Mouse (Mus musculus): Measurements from ENCODE around the gene Defb21. TPM values are rescaled to one million over a fixed set of nuclear protein-coding genes. Genes with fewer than 3 reads are reported as not detected.

Defb21 gene
- polyA plus RNA-seq, 1 experiment from 2014 or later = not detected

DNA sequence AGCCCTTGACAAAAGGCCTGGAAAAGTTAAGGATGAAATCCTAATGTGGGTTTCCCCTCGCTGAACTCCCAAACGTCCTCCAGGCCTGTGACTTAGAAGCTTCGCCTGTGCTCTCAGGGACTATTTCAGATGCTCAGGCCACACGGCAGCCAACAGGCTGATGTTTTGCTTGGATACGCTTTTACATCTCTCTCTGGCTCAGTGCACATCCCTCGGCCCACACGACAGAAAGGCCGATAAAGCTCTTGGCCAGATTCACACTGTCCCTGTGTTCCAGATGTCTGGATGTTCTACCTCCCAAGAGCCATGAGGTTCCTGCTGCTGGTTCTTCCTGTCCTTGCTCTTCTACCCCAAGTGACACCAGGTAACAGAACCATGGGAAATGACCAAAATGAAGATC is 940 bp downstream of the Defb21 start:
- TF ChIP-seq CTCF (IDR thresholded peaks at IDR 0.05; ENCODE audit: low read depth) = no peak

DNA sequence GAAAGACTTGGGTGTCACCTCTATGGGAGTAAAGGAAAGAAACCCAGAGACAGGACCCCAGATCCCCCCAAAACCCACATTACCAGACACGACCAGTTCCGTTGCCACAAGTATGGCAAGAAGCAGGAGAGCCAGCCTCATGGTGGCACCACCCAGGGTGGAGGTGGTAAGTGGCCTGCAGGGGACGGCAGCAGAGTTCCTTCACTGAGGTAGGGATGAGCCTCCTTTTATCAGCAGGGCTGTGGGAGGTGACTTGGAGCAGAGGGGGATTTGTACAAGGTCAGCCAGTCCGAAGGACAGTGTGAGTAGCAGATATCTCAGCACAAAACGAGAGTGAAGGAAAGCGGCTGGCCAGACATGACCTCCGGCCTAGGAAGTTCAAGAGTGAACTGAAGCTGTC is 7.6 kb downstream of the Defb21 start, which contains the start of gene Defb19:
Defb19 (minus strand) TSS at position 206 of the 400 bp plus-strand sequence.
- Histone ChIP-seq H3K4me3 (replicated peaks; ENCODE audit: low read depth, low read length) (no peak within 1 kb of the TSS), H3K27me3 (ENCODE audit: insufficient read depth, low read length) (no peaks in the 10 kb centered on the region), H3K4me1 (replicated peaks; ENCODE audit: insufficient read depth, low read length) (no peaks in the 10 kb centered on the region), H3K9ac (ENCODE audit: low read depth, low read length) (no peak within 1 kb of the TSS), H3K36me3 (ENCODE audit: insufficient read depth, low read length) (no peaks in the 10 kb centered on the region), H3K27ac (peak within 1 kb of the TSS; percentile 52; the same call in 1 of the 2 replicates), H3K4me2 (ENCODE audit: low read length) (no peak within 1 kb of the TSS), H3K9me3 (replicated peaks; ENCODE audit: low read length) (no peaks in the 10 kb centered on the region)
- no peak for TF ChIP-seq CTCF (IDR thresholded peaks at IDR 0.05; ENCODE audit: low read depth)
- DNase-seq (ENCODE audit: low spot score) (no peak), ATAC-seq (replicated peaks; ENCODE audit: low FRiP score, low read depth) (no peak)
- WGBS = 46% methylated on average over 7 of the region's 7 CpGs

More for the DNA sequence above, 940 bp downstream of the Defb21 start:
- Histone ChIP-seq H3K27me3 (ENCODE audit: insufficient read depth, low read length) (no peaks in the 10 kb centered on the region), H3K4me2 (ENCODE audit: low read length) (no peak overlapping the region), H3K4me1 (replicated peaks; ENCODE audit: insufficient read depth, low read length) (no peaks in the 10 kb centered on the region), H3K27ac (no peak overlapping the region), H3K9me3 (replicated peaks; ENCODE audit: low read length) (no peaks in the 10 kb centered on the region), H3K9ac (ENCODE audit: low read depth, low read length) (no peak overlapping the region), H3K36me3 (ENCODE audit: insufficient read depth, low read length) (no peaks in the 10 kb centered on the region), H3K4me3 (replicated peaks; ENCODE audit: low read depth, low read length) (no peak overlapping the region)
- 60% methylated on average over 8 of the region's 8 CpGs for WGBS
- ATAC-seq (replicated peaks; ENCODE audit: low FRiP score, low read depth) (no peak), DNase-seq (ENCODE audit: low spot score) (no peak)

DNA sequence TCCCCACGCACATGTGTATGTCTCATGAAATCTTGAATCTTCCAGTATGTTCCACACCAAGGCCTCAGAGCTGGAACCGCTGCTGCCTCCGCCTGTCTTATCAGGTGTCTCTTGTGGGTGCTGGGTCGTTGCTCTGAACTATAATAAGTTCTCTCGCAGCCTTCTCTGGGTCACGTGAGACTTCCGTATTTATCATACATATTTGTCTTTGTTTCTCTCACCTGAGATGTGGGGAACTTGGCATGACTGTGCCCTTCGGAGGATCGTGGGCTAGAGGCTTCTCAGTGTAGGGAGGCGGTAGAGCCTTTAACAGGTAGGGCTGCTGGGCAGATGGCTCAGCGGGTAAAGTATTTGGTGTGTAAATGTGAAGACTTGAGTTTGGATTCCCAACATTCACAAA is 8.1 kb downstream of the Defb21 start:
- no peak for TF ChIP-seq CTCF (IDR thresholded peaks at IDR 0.05; ENCODE audit: low read depth)
- ATAC-seq (replicated peaks; ENCODE audit: low FRiP score, low read depth) (no peak), DNase-seq (ENCODE audit: low spot score) (no peak)
- Histone ChIP-seq H3K4me2 (ENCODE audit: low read length) (no peak overlapping the region), H3K27me3 (ENCODE audit: insufficient read depth, low read length) (no peaks in the 10 kb centered on the region), H3K4me1 (replicated peaks; ENCODE audit: insufficient read depth, low read length) (no peaks in the 10 kb centered on the region), H3K9me3 (replicated peaks; ENCODE audit: low read length) (no peaks in the 10 kb centered on the region), H3K27ac (peak overlapping the region; percentile 42; the same call in 1 of the 2 replicates), H3K36me3 (ENCODE audit: insufficient read depth, low read length) (no peaks in the 10 kb centered on the region), H3K4me3 (replicated peaks; ENCODE audit: low read depth, low read length) (no peak overlapping the region), H3K9ac (ENCODE audit: low read depth, low read length) (no peak overlapping the region)
- 76% methylated on average over 11 of the region's 11 CpGs for WGBS

DNA sequence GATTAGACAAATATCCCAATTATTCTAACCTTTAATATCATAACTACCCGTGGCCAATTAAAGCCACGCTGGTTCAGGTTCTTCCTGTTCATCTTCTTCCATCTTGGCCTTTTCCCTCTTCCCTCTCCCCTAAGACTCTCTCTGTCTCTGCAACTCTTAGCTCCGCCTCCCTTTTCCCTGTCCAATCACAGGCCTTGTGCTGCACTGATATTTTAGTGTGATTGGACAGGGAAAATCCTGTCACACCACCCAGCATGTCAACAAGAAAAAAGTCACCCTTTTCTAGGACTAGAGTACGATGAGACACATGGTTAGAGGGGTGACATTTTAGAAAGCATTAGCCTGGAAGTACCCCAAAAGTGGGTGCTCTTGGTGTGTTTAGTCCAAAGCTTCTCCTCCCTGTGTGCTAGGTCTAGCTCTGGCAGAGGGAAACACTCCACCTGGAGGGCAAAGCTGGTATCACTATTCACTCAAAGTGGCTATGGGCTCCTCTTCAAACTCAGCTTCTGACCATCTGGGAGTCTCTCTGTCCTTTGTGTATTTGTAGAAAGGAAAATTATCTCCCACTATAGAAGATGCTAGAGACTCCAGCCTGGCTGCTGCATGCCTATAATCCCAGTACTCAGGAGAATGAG is 14.5 kb downstream of the Defb21 start:
- no peak for DNase-seq (ENCODE audit: low spot score)
- no peak overlapping the region for H3K4me2 ChIP-seq (ENCODE audit: low read length)
- peak; percentile 59 for TF ChIP-seq CTCF (IDR thresholded peaks at IDR 0.05; ENCODE audit: low read depth)
- H3K9me3 ChIP-seq (replicated peaks; ENCODE audit: low read length) = no peaks in the 10 kb centered on the region
- H3K36me3 ChIP-seq (ENCODE audit: insufficient read depth, low read length) = no peaks in the 10 kb centered on the region
- no peaks in the 10 kb centered on the region for H3K27me3 ChIP-seq (ENCODE audit: insufficient read depth, low read length)
- no peaks in the 10 kb centered on the region for H3K4me1 ChIP-seq (replicated peaks; ENCODE audit: insufficient read depth, low read length)
- no peak for ATAC-seq (replicated peaks; ENCODE audit: low FRiP score, low read depth)
- H3K27ac ChIP-seq = no peak overlapping the region
- no peak overlapping the region for H3K4me3 ChIP-seq (replicated peaks; ENCODE audit: low read depth, low read length)
- WGBS = 87% methylated on average over 4 of the region's 4 CpGs
- no peak overlapping the region for H3K9ac ChIP-seq (ENCODE audit: low read depth, low read length)

DNA sequence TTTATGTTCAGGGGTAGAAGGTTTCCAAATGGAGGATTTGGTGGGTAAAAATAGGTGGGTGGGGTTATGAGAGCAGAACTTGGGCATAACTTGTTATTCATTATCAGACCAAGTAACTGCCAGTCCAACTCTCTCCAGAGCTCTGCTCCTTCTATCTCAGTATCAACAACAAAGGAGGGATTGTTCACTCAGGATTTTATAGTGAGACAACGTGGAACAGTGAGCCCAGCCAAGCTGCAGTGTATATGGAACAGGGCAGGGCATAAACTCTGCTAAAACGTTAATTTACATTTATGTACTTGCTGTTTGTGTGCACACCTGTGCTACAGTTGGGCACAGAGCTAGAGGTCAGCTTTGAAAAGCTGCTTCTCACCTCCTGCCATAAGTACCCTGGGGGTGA is 15.9 kb downstream of the Defb21 start:
- TF ChIP-seq CTCF (IDR thresholded peaks at IDR 0.05; ENCODE audit: low read depth) = no peak
- H3K27ac ChIP-seq = no peak overlapping the region
- 27% methylated on average over 2 of the region's 2 CpGs for WGBS
- DNase-seq (ENCODE audit: low spot score) (no peak), ATAC-seq (replicated peaks; ENCODE audit: low FRiP score, low read depth) (no peak)
- no peaks in the 10 kb centered on the region for H3K4me1 ChIP-seq (replicated peaks; ENCODE audit: insufficient read depth, low read length)
- no peaks in the 10 kb centered on the region for H3K36me3 ChIP-seq (ENCODE audit: insufficient read depth, low read length)
- H3K4me3 ChIP-seq (replicated peaks; ENCODE audit: low read depth, low read length) = no peak overlapping the region
- H3K9me3 ChIP-seq (replicated peaks; ENCODE audit: low read length) = no peaks in the 10 kb centered on the region
- H3K27me3 ChIP-seq (ENCODE audit: insufficient read depth, low read length) = no peaks in the 10 kb centered on the region
- H3K9ac ChIP-seq (ENCODE audit: low read depth, low read length) = no peak overlapping the region
- H3K4me2 ChIP-seq (ENCODE audit: low read length) = no peak overlapping the region

- Histone ChIP-seq H3K4me3 (replicated peaks; ENCODE audit: low read depth, low read length) (no peak overlapping the region), H3K9me3 (replicated peaks; ENCODE audit: low read length) (no peaks in the 10 kb centered on the region), H3K27me3 (ENCODE audit: insufficient read depth, low read length) (no peaks in the 10 kb centered on the region), H3K27ac (no peak overlapping the region), H3K36me3 (ENCODE audit: insufficient read depth, low read length) (no peaks in the 10 kb centered on the region), H3K4me2 (ENCODE audit: low read length) (no peak overlapping the region), H3K4me1 (replicated peaks; ENCODE audit: insufficient read depth, low read length) (no peaks in the 10 kb centered on the region), H3K9ac (ENCODE audit: low read depth, low read length) (no peak overlapping the region)
- 0 out of 2 replicates have a peak, but pooled peaks have one; percentile 8 for TF ChIP-seq CTCF (IDR thresholded peaks at IDR 0.05; ENCODE audit: low read depth)
- 35% methylated on average over 6 of the region's 6 CpGs for WGBS
- ATAC-seq (replicated peaks; ENCODE audit: low FRiP score, low read depth) (no peak), DNase-seq (ENCODE audit: low spot score) (no peak)
Observed at GRCm38 (mm10) chr2:152589021-152589420, 16.5 kb downstream of the Defb21 start.

DNA sequence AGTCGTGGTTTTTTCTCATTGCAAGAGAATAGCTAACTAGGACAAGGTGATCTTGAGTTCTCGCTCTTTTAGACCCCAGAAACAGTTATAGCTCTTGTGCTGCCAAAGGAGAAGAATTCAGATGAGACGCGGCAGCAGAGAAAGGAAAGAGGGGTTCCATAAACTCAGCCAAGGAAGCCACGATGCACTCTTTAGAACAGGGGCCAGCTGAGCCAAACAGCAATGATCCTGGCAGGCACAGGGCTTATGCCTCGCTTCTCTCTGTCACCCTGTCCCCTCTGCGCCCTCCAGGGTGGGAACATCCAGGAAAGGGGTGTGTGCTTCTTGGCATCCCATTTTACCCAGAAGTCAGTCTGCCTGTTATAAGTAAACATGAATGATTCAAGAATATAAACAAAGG is 26.8 kb downstream of the Defb21 start, which contains the start of gene Defb45:
Defb45 (minus strand) TSS at position 101 of the 400 bp plus-strand sequence.
- no peak within 1 kb of the TSS for H3K4me2 ChIP-seq (ENCODE audit: low read length)
- no peak for TF ChIP-seq CTCF (IDR thresholded peaks at IDR 0.05; ENCODE audit: low read depth)
- WGBS = 57% methylated on average over 7 of the region's 7 CpGs
- no peaks in the 10 kb centered on the region for H3K9me3 ChIP-seq (replicated peaks; ENCODE audit: low read length)
- DNase-seq (ENCODE audit: low spot score) (no peak), ATAC-seq (replicated peaks; ENCODE audit: low FRiP score, low read depth) (no peak)
- no peak within 1 kb of the TSS for H3K4me3 ChIP-seq (replicated peaks; ENCODE audit: low read depth, low read length)
- H3K36me3 ChIP-seq (ENCODE audit: insufficient read depth, low read length) = no peaks in the 10 kb centered on the region
- no peak within 1 kb of the TSS for H3K27ac ChIP-seq
- H3K4me1 ChIP-seq (replicated peaks; ENCODE audit: insufficient read depth, low read length) = no peaks in the 10 kb centered on the region
- H3K27me3 ChIP-seq (ENCODE audit: insufficient read depth, low read length) = no peaks in the 10 kb centered on the region
- no peak within 1 kb of the TSS for H3K9ac ChIP-seq (ENCODE audit: low read depth, low read length)
